Mouse (Mus musculus): ENCODE results near the gene Tbc1d1.

GRCm38 (mm10) chr5:64215806-64216205 lies 59.7 kb downstream of the Tbc1d1 start:
- TF ChIP-seq CHD2 (IDR thresholded peaks at IDR 0.05; ENCODE audit: low read depth, low read length) (no peak), ZC3H11A (IDR thresholded peaks at IDR 0.05; ENCODE audit: borderline replicate concordance, low read depth, low read length) (no peak), HCFC1 (IDR thresholded peaks at IDR 0.05; ENCODE audit: borderline replicate concordance, insufficient read depth, low read length) (no peak), MAFK (IDR thresholded peaks at IDR 0.05; ENCODE audit: insufficient read depth, low read depth, low read length) (no peak)

Data from ES-E14 (cell line).